In the genomic region with DNA sequence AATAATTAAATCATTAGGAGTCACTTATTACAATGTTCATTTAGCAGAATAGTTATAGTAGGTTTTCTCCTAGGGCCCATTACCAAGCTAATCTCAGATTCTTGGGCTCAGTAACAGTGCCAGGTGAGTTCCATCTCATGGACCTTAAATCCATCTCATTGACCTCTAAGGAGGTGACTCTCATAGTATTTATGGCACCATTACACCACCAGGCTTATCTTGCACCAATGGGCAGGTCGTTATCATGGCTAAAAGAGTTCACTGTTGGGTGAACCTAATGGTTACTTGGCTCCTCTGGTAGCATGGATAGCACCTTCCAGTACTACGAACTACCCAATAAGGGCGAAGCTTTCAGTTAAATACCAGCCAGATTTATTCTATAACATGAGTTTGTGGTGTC, we compare ENCODE assay signal across 28 mouse cellular contexts.
"Had no signal": no experiment of that assay in that cellular context is flagged by ENCODE, and none has a peak within 500 bp of the region (broad histone marks: within the 10 kb centered on the region; RNA-seq: fewer than 3 reads in every experiment).

No protein-coding gene starts in this region.

- H3K4me2 ChIP-seq: embryonic facial prominence, embryonic 12.5 days; embryonic facial prominence, embryonic 13.5 days; embryonic facial prominence, embryonic 15.5 days; forebrain, embryonic 12.5 days; forebrain, embryonic 13.5 days; forebrain, embryonic 15.5 days had no signal

- H3K4me1 ChIP-seq: embryonic facial prominence, embryonic 12.5 days; forebrain, embryonic 10.5 days; forebrain, embryonic 12.5 days; forebrain, embryonic 13.5 days; forebrain, embryonic 15.5 days had no signal

- H3K9me3 ChIP-seq: embryonic facial prominence, embryonic 10.5 days; embryonic facial prominence, embryonic 12.5 days; embryonic facial prominence, embryonic 13.5 days; embryonic facial prominence, embryonic 15.5 days; forebrain, embryonic 10.5 days; forebrain, embryonic 12.5 days; forebrain, embryonic 13.5 days; forebrain, embryonic 15.5 days had no signal

- DNase-seq: cerebellum, adult 2 months; cerebellum, adult 8-10 months; cerebellum, adult 9-10 months; cerebellum, adult 9-11 months; cerebellum, postnatal 10 days; cerebellum, postnatal 25 days; cerebellum, postnatal 36 days; embryo, embryonic 11 days; forebrain, postnatal 0 days; gastrocnemius, adult 2 months; gastrocnemius, postnatal 10 days; gastrocnemius, postnatal 14 days; gastrocnemius, postnatal 25 days; gastrocnemius, postnatal 36 days; heart, adult 11 months; heart, adult 18-20 months; heart, adult 2 months had no signal

- H3K4me3 ChIP-seq: embryonic facial prominence, embryonic 10.5 days; embryonic facial prominence, embryonic 12.5 days; embryonic facial prominence, embryonic 13.5 days; embryonic facial prominence, embryonic 15.5 days; erythroblast, embryonic 14.5 days; forebrain, embryonic 10.5 days; forebrain, embryonic 12.5 days; forebrain, embryonic 13.5 days; forebrain, embryonic 15.5 days; gastrocnemius, adult 2 months; heart, adult 2 months had no signal

- H3K27me3 ChIP-seq: embryonic facial prominence, embryonic 12.5 days; embryonic facial prominence, embryonic 13.5 days; embryonic facial prominence, embryonic 15.5 days; forebrain, embryonic 12.5 days; forebrain, embryonic 13.5 days; forebrain, embryonic 15.5 days had no signal

- ATAC-seq: forebrain, embryonic 13.5 days; forebrain, embryonic 14.5 days; forebrain, embryonic 15.5 days; forebrain, embryonic 16.5 days; forebrain, postnatal 0 days had no signal

- H3K27ac ChIP-seq: embryonic facial prominence, embryonic 10.5 days; embryonic facial prominence, embryonic 12.5 days; embryonic facial prominence, embryonic 13.5 days; embryonic facial prominence, embryonic 15.5 days; forebrain, embryonic 10.5 days; forebrain, embryonic 12.5 days; forebrain, embryonic 13.5 days; forebrain, embryonic 15.5 days; gastrocnemius, adult 2 months; heart, adult 2 months had no signal

- H3K36me3 ChIP-seq: embryonic facial prominence, embryonic 10.5 days; embryonic facial prominence, embryonic 12.5 days; embryonic facial prominence, embryonic 13.5 days; embryonic facial prominence, embryonic 15.5 days; forebrain, embryonic 10.5 days; forebrain, embryonic 12.5 days; forebrain, embryonic 15.5 days had no signal

- H3K9ac ChIP-seq: embryonic facial prominence, embryonic 12.5 days; embryonic facial prominence, embryonic 13.5 days; embryonic facial prominence, embryonic 15.5 days; forebrain, embryonic 12.5 days; forebrain, embryonic 13.5 days; forebrain, embryonic 15.5 days; forebrain, postnatal 0 days had no signal
